Comparison of ENCODE assay signal across 24 mouse cellular contexts in the genomic region with DNA sequence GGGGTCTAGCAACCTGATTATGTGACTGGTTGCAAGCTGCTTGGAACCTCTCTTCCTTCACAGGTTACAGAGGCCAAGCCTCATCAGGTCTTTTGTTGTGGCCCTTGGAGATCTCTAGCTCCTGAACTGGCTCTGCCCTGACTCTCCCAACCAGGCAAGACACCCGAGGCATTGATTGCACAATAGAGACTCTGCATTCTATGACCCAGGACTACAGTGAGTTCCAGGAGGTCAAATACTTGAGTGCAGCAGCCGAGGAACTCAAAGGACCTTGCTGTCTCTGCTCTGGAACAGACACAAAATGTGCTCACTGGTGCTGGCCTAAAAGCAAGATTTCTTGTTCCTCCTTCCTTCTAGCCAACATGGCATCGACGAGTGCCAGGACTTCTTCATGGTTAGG. TPM values are rescaled to one million over a fixed set of nuclear protein-coding genes. Genes with fewer than 3 reads are reported as not detected.
"Had no signal": no experiment of that assay in that cellular context is flagged by ENCODE, and none has a peak within 500 bp of the region (broad histone marks: within the 10 kb centered on the region; RNA-seq: fewer than 3 reads in every experiment).

No protein-coding gene starts in this region.

- H3K4me2 ChIP-seq: limb, embryonic 15.5 days; midbrain, embryonic 15.5 days; neural tube, embryonic 12.5 days; stomach, embryonic 15.5 days had no signal

- H3K9ac ChIP-seq: limb, embryonic 15.5 days; liver, embryonic 14.5 days; midbrain, embryonic 15.5 days; neural tube, embryonic 12.5 days; stomach, embryonic 15.5 days had no signal

- DNase-seq: kidney, postnatal 14 days; lung, adult 2 months; lung, postnatal 14 days; right cerebral cortex, postnatal 4 days; thymus, adult 2 months; thymus, postnatal 25 days had no signal

- H3K27me3 ChIP-seq: limb, embryonic 15.5 days; midbrain, embryonic 15.5 days; neural tube, embryonic 12.5 days; stomach, embryonic 15.5 days had no signal

- H3K27ac ChIP-seq: left cerebral cortex, adult 2 months; limb, embryonic 15.5 days; liver, embryonic 14.5 days; midbrain, embryonic 10.5 days; midbrain, embryonic 15.5 days; neural tube, embryonic 12.5 days; stomach, embryonic 15.5 days had no signal

- H3K36me3 ChIP-seq: limb, embryonic 15.5 days; midbrain, embryonic 10.5 days; midbrain, embryonic 15.5 days; neural tube, embryonic 12.5 days; stomach, embryonic 15.5 days had no signal

- H3K4me3 ChIP-seq: left cerebral cortex, adult 2 months; limb, embryonic 15.5 days; midbrain, embryonic 10.5 days; midbrain, embryonic 15.5 days; neural tube, embryonic 12.5 days; stomach, embryonic 15.5 days had no signal

- H3K4me1 ChIP-seq: limb, embryonic 15.5 days; midbrain, embryonic 10.5 days; midbrain, embryonic 15.5 days; neural tube, embryonic 12.5 days; stomach, embryonic 15.5 days had no signal

- ATAC-seq: inflammation-experienced regulatory T-cells, adult 6 months; intestine, postnatal 0 days; midbrain, embryonic 15.5 days had no signal

- H3K9me3 ChIP-seq: limb, embryonic 15.5 days; midbrain, embryonic 10.5 days; midbrain, embryonic 15.5 days; neural tube, embryonic 12.5 days; stomach, embryonic 15.5 days had no signal

RNA-seq across cellular contexts. Expression of a gene that starts 3.5 kb away (rescaled TPM):
- total RNA-seq: layer of hippocampus, postnatal 25 days; left cerebral cortex, adult 2 months; left cerebral cortex, postnatal 25 days; megakaryocyte, adult 5-6 weeks; monocyte, adult 5-6 weeks; neutrophil, adult 5-6 weeks had no signal
- polyA plus RNA-seq: inflammation-experienced regulatory T-cells, adult 6 months; intestine, postnatal 0 days; kidney, embryonic 14.5 days; limb, embryonic 11.5 days; limb, embryonic 15.5 days; liver, embryonic 14.5 days; midbrain, embryonic 10.5 days; midbrain, embryonic 15.5 days; neural tube, embryonic 12.5 days; spleen, adult 2 months; stomach, embryonic 15.5 days; urinary bladder, adult 2 months had no signal

RNA-seq across cellular contexts. Expression of a gene that starts 15.2 kb away (rescaled TPM):
- total RNA-seq: layer of hippocampus, postnatal 25 days; left cerebral cortex, adult 2 months; left cerebral cortex, postnatal 25 days; megakaryocyte, adult 5-6 weeks; monocyte, adult 5-6 weeks; neutrophil, adult 5-6 weeks had no signal
- polyA plus RNA-seq: inflammation-experienced regulatory T-cells, adult 6 months; kidney, embryonic 14.5 days; limb, embryonic 11.5 days; limb, embryonic 15.5 days; liver, embryonic 14.5 days; lung, adult 2 months; midbrain, embryonic 10.5 days; neural tube, embryonic 12.5 days; spleen, adult 2 months had no signal

RNA-seq across cellular contexts. Expression of a gene that starts 38.6 kb away (rescaled TPM):
- total RNA-seq: layer of hippocampus, postnatal 25 days; left cerebral cortex, adult 2 months; left cerebral cortex, postnatal 25 days; megakaryocyte, adult 5-6 weeks; monocyte, adult 5-6 weeks; neutrophil, adult 5-6 weeks had no signal
- polyA plus RNA-seq: inflammation-experienced regulatory T-cells, adult 6 months; kidney, embryonic 14.5 days; limb, embryonic 11.5 days; limb, embryonic 15.5 days; liver, embryonic 14.5 days; lung, adult 2 months; midbrain, embryonic 10.5 days; midbrain, embryonic 15.5 days; neural tube, embryonic 12.5 days; spleen, adult 2 months; stomach, embryonic 15.5 days; urinary bladder, adult 2 months had no signal
